Mouse (Mus musculus): ENCODE data around the gene Selenoi.
"Not testable (repeated sequence)": the region's sequence is repeated elsewhere in the genome, so short reads cannot be mapped to it uniquely, and the experiment has no call there.

Selenoi gene

DNA sequence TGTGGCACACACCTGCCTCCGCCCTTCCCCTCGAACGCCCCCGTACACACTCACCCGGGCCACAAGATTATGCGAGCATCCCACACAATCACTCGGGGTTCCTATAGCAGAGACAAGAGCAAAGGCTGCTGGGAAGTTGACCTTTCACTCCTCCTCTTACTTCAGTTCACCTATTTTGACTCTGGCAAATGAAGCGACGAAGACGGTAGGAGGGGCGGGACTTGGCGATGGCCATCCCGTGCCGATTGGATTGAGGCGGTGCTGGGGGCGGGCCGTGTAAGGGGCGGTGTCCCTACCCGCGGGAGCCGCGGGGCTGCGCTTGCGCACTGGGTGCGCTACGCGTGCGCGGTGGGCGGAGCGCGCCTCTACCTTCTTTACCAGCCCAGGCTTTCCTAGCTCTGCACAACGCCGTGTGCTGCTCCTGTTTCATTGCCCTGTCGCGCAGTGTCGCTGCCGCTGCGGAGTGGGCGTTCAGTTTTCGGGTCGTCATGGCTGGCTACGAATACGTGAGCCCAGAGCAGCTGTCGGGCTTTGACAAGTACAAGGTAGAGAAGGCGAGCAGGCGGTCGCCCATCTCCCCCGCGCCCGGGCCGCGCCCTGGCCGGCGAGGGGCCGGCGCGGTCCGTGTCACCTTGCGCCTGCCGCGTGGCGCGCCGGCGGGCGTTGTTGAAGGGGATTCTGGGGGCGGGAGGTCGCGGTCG is at the start of gene Selenoi:
Selenoi (plus strand) TSS at position 311 of the 701 bp plus-strand sequence.
- DNase-seq, result peak; percentile 100

- no peak for DNase-seq
These were observed 44.5 kb upstream of the Selenoi start for GRCm38 (mm10) chr5:30187687-30188485.

GRCm38 (mm10) chr5:30192452-30192851 is 39.9 kb upstream of the Selenoi start:
- DNase-seq, result no peak

- no peak for DNase-seq
These were observed 37.0 kb upstream of the Selenoi start for GRCm38 (mm10) chr5:30195340-30195739.

DNA sequence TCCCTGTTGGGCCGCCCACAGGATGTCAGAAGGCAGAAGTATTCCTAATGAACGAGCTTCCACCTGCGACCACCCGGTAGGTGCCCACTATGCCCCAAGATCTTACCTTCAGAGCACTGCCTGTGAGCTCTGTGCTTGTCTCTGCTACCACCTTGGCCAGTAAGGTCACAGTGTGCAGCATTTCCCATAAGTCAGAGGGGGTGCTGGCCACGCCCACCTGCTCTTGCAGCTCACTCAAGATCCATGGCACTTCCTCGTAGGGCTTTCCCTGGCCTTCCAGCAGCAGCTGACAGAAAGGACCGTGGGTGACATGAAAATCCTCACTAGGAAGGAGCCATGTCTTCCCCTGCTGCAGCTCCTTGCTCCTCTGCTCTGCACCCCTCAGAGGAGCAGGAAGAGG is 34.1 kb upstream of the Selenoi start:
- DNase-seq, result no peak

- DNase-seq, result peak; percentile 8
These were observed 30.9 kb upstream of the Selenoi start for GRCm38 (mm10) chr5:30201521-30201920.

GRCm38 (mm10) chr5:30202221-30202620 is 30.2 kb upstream of the Selenoi start:
- DNase-seq, result no peak

DNA sequence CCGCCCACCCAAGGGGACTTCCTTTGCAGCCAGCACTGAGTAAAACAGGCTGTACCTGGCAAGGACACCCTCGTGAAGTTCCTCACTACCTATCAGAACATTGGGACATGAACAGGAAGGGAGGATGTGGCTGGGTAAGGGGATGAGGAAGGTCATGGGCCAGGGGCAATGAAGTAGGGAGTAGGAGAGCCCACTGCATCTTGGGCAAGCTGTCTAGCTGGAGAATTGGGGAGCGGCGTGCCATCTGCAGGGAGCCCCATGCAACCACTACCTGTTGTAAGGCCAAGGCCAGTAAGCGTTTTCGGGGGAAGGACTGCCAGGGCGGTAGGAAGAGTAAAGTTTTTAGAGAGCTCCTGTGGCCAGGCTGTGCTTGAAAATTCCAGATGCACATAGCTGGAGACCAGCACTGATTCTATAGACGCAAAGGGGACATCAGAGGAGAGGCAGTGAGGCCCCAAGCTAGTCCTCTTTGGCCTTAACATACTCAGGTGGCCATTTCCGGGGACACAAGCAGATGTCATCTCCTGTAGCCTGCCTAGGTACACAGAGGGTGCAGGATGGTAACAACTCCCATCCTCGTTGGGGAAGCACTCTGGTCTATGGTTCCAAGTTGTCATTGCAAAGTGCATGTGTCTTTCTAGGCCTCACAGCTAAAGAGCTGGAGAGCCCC is 29.0 kb upstream of the Selenoi start:
- no peak for DNase-seq

- no peak for DNase-seq
These were observed 27.9 kb upstream of the Selenoi start for GRCm38 (mm10) chr5:30204441-30204840.

GRCm38 (mm10) chr5:30205034-30205433 is 27.3 kb upstream of the Selenoi start:
- DNase-seq, result no peak

GRCm38 (mm10) chr5:30205493-30205892 is 26.9 kb upstream of the Selenoi start, which contains the start of gene Adgrf3:
Adgrf3 (minus strand) TSS chr5:30205722.
- DNase-seq, result no peak

DNA sequence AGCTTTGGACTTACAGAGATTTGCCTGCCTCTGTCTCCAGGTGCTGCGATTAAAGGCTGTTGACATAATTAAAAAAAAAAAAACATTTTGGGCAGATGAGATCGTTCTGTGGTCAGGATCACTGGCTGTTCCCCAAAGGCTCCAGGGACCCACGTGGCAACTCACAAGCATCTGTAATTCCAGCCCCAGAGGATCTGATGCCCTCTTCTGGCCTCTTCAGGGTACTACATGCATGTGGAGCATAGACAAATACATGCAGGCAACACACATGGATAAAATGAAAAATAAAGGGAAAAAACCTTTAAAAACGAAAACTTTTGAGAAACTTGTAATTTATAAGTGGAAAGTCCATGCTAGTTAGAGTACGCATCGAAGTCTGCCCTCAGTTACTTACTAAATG is 25.1 kb upstream of the Selenoi start:
- no peak for DNase-seq

DNA sequence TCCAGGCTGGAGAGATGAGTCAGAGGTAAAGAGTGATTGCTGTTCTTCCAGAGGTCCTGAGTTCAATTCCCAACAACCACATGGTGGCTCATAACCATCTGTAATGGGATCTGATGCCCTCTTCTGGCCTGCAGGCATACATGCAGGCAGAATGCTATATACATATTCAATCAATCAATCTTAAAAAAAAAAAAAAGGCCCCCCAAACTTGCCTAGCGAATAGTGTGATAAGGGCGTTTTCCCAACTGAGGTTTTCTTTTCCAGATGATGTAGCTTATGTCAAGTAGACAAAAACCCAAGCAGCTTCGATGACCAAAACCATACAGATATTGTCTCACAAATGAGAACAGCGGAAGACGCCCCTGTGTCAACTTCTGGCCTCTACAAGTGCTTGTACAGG is 21.6 kb upstream of the Selenoi start:
- DNase-seq, result not testable (repeated sequence)

- peak; percentile 39 for DNase-seq
These were observed 17.5 kb upstream of the Selenoi start for GRCm38 (mm10) chr5:30214889-30215288.

DNA sequence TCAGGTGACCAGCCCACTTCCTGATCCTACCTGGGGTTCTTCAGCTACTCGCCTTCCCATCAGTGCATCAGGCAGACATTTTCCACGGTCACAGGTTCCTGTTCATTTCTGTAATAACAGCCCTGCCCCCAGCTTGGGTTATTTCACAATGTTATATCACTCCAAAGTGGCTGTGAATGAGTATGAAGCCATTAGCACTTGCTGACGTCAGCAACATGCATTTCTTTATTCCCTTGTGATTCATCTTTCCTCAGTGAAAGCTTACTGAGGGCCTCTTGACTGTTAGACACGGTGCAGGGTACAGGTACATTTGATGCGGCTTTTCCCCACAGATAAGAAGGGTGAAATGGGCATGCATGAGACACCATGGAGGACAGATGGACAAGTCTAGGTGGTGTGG is 16.4 kb upstream of the Selenoi start:
- DNase-seq, result no peak

DNA sequence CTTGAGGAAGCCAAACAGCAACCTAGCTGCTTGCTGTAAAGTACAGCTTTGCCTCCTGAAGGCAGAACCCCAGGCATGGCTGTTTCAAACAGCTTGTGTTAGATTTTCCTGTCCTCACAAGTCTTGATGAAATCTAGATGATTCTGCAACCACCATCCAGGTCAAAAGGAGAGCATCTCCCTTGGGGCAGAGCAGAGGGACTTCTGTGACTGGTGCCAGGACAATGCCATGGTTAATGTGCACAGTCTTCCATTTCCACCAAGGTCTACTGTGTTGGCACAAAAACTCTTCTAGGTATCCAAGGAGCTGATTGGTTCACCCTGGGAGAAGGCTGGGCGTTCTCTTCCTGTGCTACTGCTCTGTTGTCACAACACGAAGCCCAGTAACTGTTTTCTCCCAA is 12.7 kb upstream of the Selenoi start:
- no peak for DNase-seq

DNA sequence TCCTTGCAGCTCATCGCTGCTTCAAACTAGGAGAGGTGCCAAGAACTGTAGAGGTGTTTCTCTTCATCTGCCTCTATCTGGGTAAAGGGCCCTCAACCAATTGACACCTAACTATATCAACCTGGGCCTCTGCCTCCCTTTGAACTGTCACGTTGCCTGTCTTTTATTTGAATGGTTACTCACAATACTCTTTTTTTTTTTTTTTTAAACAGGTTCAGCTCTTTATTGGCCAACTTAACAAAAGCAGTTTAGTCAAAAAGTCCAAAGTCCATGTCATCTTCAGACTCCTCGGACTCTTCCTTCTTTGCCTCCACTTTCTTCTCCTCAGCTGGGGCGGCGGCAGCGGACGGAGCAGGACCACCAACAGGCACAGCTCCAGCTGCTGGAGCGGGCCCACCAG is 11.7 kb upstream of the Selenoi start:
- no peak for DNase-seq

DNA sequence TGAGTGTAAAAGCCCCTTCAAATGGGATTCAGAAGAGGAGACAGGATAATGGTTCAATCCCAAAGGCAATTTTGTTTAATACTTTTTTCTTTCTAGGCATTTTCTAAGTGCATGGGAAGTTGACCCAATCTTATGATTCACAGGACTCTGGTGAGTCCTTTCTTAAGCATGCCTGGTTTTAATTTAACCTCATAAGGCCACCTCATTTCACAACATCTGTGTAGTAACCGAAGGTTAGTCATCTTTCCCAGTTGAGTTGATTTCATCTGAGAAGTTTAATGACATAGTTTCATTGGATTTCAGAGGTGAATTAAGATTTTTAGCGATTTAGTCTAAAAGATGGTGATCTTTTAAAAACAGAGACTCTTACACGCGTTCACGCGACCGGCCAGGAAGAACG is 9.7 kb upstream of the Selenoi start:
- DNase-seq, result no peak

DNA sequence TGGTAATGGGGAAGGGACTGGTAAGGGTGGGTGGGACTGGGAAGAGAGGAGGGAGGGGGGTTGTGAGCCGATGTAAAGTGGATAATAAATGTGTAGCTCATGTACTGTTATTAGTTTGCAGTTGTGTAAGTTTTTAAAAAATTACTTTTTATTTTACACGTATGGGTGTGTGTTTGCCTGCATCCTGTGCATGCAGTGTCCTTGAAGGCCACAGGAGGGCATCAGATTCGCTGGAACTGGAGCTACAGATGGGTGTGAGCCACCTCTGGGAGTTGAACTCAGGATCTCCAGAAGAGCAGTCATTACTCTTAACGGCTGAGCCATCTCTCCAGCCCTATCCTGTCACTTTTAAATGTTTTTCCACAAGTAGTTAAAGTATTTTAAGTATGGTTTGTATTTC is 1.5 kb upstream of the Selenoi start:
- peak; percentile 43 for DNase-seq

- DNase-seq, result no peak
These were observed 500 bp upstream of the Selenoi start for GRCm38 (mm10) chr5:30231891-30232270.

DNA sequence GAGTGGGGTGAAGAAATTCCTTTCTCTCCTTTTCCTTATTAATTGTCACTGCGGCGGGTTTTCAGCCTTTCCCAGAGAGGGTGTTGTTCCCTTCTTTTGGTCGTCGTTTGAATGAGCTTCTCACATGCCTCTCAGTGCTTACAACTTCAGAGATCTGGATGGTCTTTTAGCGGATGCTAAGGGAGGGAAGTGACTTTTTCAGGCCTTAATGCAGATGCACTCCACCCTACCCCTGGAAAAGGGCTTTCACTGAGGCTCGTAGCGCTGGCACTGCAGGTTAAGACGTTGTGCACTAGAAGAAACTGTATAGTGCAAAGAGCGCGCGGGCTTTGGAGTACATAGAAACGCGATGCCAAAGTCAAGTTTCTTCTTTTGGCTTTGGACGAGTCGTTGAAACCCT is 661 bp downstream of the Selenoi start:
- DNase-seq, result no peak

- no peak for DNase-seq
These were observed 1.6 kb downstream of the Selenoi start for GRCm38 (mm10) chr5:30233979-30234378.

- no peak for DNase-seq
These were observed 3.3 kb downstream of the Selenoi start for GRCm38 (mm10) chr5:30235641-30236126.

GRCm38 (mm10) chr5:30238533-30238932 is 6.2 kb downstream of the Selenoi start:
- no peak for DNase-seq
